Mouse (Mus musculus): ENCODE results near the gene Ndufc1. TPM values are rescaled to one million over a fixed set of nuclear protein-coding genes. Genes with fewer than 3 reads are reported as not detected.
"Not testable (repeated sequence)": the region's sequence is repeated elsewhere in the genome, so short reads cannot be mapped to it uniquely, and the experiment has no call there.

Ndufc1 gene
- polyA plus RNA-seq, 1 experiment from 2014 or later, result 652 TPM

DNA sequence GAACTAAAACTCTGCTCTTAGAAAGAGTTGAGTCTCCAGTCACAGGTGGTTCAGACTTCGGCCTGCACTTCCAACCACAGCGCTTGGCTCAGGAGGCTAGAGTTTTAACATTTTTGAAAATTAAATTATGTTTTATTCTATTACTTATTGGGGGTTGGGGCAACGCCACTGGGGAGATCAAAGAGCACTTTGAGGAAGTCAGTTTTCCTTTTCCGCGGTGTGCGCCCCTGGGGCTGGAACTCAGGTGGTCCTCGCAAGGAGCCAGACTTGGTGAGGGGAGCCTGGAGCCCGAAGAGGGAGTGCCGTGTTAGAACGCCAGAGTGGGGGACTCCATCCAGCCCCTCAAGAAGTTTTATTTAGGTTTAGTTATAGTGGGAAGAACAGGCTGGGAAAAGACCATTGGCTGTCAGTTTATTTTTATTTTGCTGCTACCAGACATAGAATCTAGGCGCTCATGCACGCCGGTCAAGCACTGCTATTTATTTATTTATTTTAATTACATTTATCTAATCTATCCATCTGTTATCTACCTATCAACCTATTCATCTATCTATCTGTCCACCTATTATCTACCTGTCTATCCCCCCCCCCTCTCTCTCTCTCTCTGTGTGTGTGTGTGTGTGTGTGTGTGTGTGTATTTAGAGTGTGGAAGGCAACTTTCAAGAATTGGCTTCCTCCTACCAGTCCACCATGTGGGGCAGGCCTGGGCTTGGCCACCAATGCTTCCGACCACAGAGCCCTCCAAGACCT, 49.1 kb downstream of the Ndufc1 start:
- DNase-seq (ENCODE audit: low read depth, low spot score) (no peak), ATAC-seq (no peak)
- in situ Hi-C loops (cut with MboI; ENCODE audit: low pct_unique_long_range_greater_than_20kb), result loop anchor here (10.0 kb wide), 1 partner anchor 125 kb away; no protein-coding TSS in a partner anchor
- TF ChIP-seq CTCF (IDR thresholded peaks at IDR 0.05), result no peak
- ChIA-PET CTCF (interaction anchor here (0.9 to 1.0 kb wide), 2 partner anchors 43 to 71 kb away, joined by 4 to 5 read pairs; no protein-coding TSS in a partner anchor), POLR2A (no interaction called here)
- H3K27me3 ChIP-seq, result no peaks in the 10 kb centered on the region

DNA sequence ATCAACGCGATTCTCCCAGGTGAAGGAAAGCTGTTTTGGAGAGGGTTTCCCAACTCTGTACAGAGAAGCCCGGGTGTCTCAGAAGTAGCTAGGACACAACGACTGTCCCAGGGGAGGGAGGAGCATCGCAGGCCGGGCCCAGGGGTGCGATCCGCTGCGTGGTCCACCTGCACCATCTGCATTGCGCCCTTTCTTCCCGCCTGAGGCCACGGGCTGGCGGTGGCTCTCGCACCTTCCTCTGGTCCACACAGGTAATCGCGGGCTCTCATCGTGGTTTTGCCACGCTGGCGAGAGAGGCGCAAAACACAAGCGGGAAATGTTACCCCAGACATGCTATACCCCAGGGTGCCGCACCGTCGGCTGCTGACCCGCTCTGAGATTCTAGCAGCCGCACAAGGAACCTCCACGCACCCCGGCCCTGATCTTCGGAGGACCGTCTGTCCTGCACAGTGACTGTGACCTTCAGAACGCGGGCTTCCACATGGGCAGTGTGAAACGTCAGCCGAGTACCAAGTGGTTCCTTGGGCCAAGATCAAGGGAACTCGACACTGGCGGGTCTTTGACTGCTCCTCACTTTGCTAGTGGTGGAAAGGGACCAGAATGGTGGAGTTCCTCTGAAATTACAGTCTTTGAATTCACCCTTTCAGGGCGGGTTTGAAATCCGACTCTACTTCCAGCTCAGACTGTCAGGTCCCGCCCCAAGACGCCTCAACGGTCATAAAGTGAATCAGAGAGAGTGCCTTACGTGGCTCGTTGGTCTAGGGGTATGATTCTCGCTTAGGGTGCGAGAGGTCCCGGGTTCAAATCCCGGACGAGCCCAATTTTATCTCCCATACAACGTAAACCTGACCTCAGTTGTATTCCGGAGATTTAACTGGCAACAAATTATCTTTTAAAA, 49.9 kb downstream of the Ndufc1 start:
- no peak for TF ChIP-seq CTCF (IDR thresholded peaks at IDR 0.05)
- CTCF ChIA-PET, result interaction anchor here (2.0 kb wide), 1 partner anchor 124 kb away, joined by 7 read pairs; no protein-coding TSS in a partner anchor
- in situ Hi-C loops (cut with MboI; ENCODE audit: low pct_unique_long_range_greater_than_20kb), result loop anchor here (10.0 kb wide), 1 partner anchor 124 kb away; no protein-coding TSS in a partner anchor
- POLR2A ChIA-PET, result interaction anchor here (0.6 kb wide), 1 partner anchor 24 kb away, joined by 3 read pairs; no protein-coding TSS in a partner anchor
- no peak for DNase-seq (ENCODE audit: low read depth, low spot score)
- no peaks in the 10 kb centered on the region for H3K27me3 ChIP-seq
- no peak for ATAC-seq

DNA sequence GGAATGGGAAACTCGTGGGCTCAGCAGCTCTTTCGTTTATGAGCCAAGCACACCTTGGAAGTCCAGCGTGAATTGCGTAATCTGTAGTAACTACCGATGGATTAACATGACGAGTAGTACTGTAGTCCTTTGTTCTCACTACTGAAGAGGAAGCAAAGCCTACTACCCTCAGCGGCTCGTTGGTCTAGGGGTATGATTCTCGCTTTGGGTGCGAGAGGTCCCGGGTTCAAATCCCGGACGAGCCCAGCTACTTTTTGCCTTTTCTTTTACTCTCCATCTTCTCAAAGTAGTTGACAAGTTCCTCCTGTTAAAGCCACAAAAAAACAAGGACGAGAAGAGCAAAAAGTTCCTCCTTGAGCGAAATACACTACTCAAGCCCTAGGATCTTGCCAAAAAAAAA, 50.6 kb downstream of the Ndufc1 start:
- ChIA-PET POLR2A (interaction anchor here (0.6 to 1.7 kb wide), 2 partner anchors 25 to 69 kb away, joined by 3 to 4 read pairs; no protein-coding TSS in a partner anchor), CTCF (interaction anchor here (1.5 to 2.0 kb wide), 2 partner anchors 69 to 123 kb away, joined by 4 to 7 read pairs; no protein-coding TSS in a partner anchor)
- no peaks in the 10 kb centered on the region for H3K27me3 ChIP-seq
- ATAC-seq (no peak), DNase-seq (ENCODE audit: low read depth, low spot score) (no peak)
- in situ Hi-C loops (cut with MboI; ENCODE audit: low pct_unique_long_range_greater_than_20kb), result loop anchor here (10.0 kb wide), 1 partner anchor 123 kb away; no protein-coding TSS in a partner anchor
- TF ChIP-seq CTCF (IDR thresholded peaks at IDR 0.05), result no peak

DNA sequence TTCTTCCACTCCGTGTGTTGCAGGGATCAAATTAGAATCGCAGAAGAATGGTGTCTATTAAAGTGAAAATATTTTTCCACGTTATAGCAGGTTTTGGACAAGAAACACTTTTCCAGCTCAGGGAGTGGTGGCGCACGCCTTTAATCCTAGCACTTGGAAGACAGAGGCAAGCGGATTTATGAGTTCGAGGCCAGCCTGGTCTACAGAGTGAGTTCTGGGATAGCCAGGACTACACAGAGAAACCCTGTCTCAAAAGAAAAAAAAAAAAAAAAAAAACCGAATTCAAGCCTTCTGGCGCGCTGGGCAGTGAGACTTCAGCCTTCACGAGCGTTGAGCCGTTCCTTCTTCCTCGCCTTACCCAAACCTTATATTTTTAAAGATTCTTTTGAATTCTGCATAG, 51.2 kb downstream of the Ndufc1 start:
- no peak for TF ChIP-seq CTCF (IDR thresholded peaks at IDR 0.05)
- ChIA-PET CTCF (interaction anchor here (0.7 to 2.0 kb wide), 3 partner anchors 69 to 123 kb away, joined by 3 to 7 read pairs (median 4); no protein-coding TSS in a partner anchor), POLR2A (interaction anchor here (1.7 kb wide), 1 partner anchor 69 kb away, joined by 4 read pairs; no protein-coding TSS in a partner anchor)
- no peak for DNase-seq (ENCODE audit: low read depth, low spot score)
- no peaks in the 10 kb centered on the region for H3K27me3 ChIP-seq
- ATAC-seq, result no peak
- in situ Hi-C loops (cut with MboI; ENCODE audit: low pct_unique_long_range_greater_than_20kb), result loop anchor here (10.0 kb wide), 1 partner anchor 123 kb away; no protein-coding TSS in a partner anchor

DNA sequence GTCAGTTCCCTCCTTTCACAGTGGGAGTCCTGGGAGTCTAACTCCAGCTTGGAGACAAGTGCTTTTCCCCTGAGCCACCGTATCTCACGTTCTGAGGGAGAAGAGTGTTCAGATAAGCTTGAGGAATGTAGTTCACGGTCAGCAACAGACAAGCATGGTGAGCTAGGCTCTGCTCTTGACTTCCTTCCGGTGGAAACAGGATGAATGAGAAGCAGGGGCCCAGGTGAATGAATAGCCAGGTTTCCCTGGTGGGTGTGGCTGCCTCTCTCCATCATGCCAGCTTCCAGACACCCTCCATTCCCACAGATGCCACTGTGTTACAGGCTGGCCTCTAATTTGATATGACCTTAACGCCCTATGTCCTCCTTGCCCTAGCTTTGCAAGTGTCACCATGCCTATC, 51.7 kb downstream of the Ndufc1 start:
- in situ Hi-C loops (cut with MboI; ENCODE audit: low pct_unique_long_range_greater_than_20kb), result loop anchor here (10.0 kb wide), 1 partner anchor 122 kb away; no protein-coding TSS in a partner anchor
- ChIA-PET CTCF (interaction anchor here (0.7 to 2.0 kb wide), 3 partner anchors 68 to 122 kb away, joined by 3 to 7 read pairs (median 4); no protein-coding TSS in a partner anchor), POLR2A (interaction anchor here (1.7 kb wide), 1 partner anchor 68 kb away, joined by 4 read pairs; no protein-coding TSS in a partner anchor)
- ATAC-seq (no peak), DNase-seq (ENCODE audit: low read depth, low spot score) (no peak)
- no peaks in the 10 kb centered on the region for H3K27me3 ChIP-seq
- TF ChIP-seq CTCF (IDR thresholded peaks at IDR 0.05), result no peak

DNA sequence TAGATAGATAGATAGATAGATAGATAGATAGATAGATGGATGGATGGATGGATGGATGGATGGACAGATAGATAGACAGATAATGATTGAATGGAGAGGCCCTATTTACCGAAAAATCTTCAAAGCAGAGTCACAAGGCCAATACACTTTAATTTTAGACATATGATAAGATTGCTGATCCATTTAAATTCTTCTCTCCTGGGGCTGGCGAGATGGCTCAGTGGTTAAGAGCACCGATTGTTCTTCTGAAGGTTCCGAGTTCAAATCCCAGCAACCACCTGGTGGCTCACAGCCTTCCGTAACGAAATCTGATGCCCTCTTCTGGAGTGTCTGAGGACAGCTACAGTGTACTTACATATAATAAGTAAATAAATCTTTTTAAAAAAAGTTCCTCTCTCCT, 53.8 kb downstream of the Ndufc1 start:
- H3K27me3 ChIP-seq; POLR2A ChIA-PET; DNase-seq (ENCODE audit: low read depth, low spot score); ATAC-seq: not testable (repeated sequence)
- CTCF ChIA-PET, result interaction anchor here (1.2 to 5.9 kb wide), 4 partner anchors 10 to 66 kb away, joined by 3 to 36 read pairs (median 20); no protein-coding TSS in a partner anchor
- in situ Hi-C loops (cut with MboI; ENCODE audit: low pct_unique_long_range_greater_than_20kb), result loop anchor here (10.0 kb wide), 1 partner anchor 120 kb away; no protein-coding TSS in a partner anchor

Other genes with a start within 250 kb of the Ndufc1 start
- gene Noct, start 184.5 kb downstream of the Ndufc1 start, polyA plus RNA-seq (2021), result 36.1 TPM
- gene Elf2, start 68.3 kb downstream of the Ndufc1 start, polyA plus RNA-seq (2021), result 69.6 TPM
- 0.85 TPM for gene Mgarp, start 12.2 kb downstream of the Ndufc1 start, polyA plus RNA-seq (2021)
- gene Naa15, start 6.2 kb upstream of the Ndufc1 start, polyA plus RNA-seq (2021), result 65.0 TPM
- gene Rab33b, start 74.9 kb upstream of the Ndufc1 start, polyA plus RNA-seq (2021), result 20.6 TPM
- gene Setd7, start 151.9 kb upstream of the Ndufc1 start, polyA plus RNA-seq (2021), result 76.5 TPM